Mouse (Mus musculus) R1 (cell line): Measurements from ENCODE around the gene Pigq.

Source experiments
- DNase-seq: peaks from one replicate; pipeline ENCODE4 v3.0.0-alpha.2; 2018; ENCODE audit warnings: low read depth, low spot score

Gene Pigq

GRCm38 (mm10) chr17:25883824-25884223 is 60.9 kb downstream of the Pigq start:
- no peak for DNase-seq

- DNase-seq: no peak
Observed at GRCm38 (mm10) chr17:25883268-25883667, 61.5 kb downstream of the Pigq start.

- no peak for DNase-seq
Observed at GRCm38 (mm10) chr17:25882306-25882705, 62.4 kb downstream of the Pigq start.

- DNase-seq: no peak
Observed at GRCm38 (mm10) chr17:25881691-25882090, 63.0 kb downstream of the Pigq start.

GRCm38 (mm10) chr17:25880913-25881641 is 63.7 kb downstream of the Pigq start:
- peak; percentile 78 for DNase-seq

GRCm38 (mm10) chr17:25880196-25880910 is 64.4 kb downstream of the Pigq start, which contains the start of gene Wfikkn1:
Gene Wfikkn1 (minus strand): TSS chr17:25880858.
- DNase-seq: no peak

GRCm38 (mm10) chr17:25879750-25880149 is 65.0 kb downstream of the Pigq start:
- DNase-seq: no peak

GRCm38 (mm10) chr17:25879261-25879660 is 65.5 kb downstream of the Pigq start:
- peak; percentile 85 for DNase-seq

GRCm38 (mm10) chr17:25878611-25879180 is 66.0 kb downstream of the Pigq start:
- DNase-seq: no peak

- no peak for DNase-seq
Observed at GRCm38 (mm10) chr17:25877741-25878610, 66.8 kb downstream of the Pigq start.

- DNase-seq: no peak
Observed at GRCm38 (mm10) chr17:25877025-25877424, 67.7 kb downstream of the Pigq start.
